Mouse (Mus musculus) c-Kit-positive CD71-positive TER-119-positive erythroid progenitor cells, embryonic 14.5 days (primary cell): ENCODE measurements at regions not wholly inside any gene's neighbourhood (a gene's known extent, or its start where the extent isn't known, plus 50 kb on each side); places are given as distances from the start of the nearest gene placed in this dataset.

ENCODE experiments used
- DNase-seq: peaks from one replicate; pipeline ENCODE4 v3.0.0-alpha.2; 2013; ENCODE audit warnings: low spot score

DNA sequence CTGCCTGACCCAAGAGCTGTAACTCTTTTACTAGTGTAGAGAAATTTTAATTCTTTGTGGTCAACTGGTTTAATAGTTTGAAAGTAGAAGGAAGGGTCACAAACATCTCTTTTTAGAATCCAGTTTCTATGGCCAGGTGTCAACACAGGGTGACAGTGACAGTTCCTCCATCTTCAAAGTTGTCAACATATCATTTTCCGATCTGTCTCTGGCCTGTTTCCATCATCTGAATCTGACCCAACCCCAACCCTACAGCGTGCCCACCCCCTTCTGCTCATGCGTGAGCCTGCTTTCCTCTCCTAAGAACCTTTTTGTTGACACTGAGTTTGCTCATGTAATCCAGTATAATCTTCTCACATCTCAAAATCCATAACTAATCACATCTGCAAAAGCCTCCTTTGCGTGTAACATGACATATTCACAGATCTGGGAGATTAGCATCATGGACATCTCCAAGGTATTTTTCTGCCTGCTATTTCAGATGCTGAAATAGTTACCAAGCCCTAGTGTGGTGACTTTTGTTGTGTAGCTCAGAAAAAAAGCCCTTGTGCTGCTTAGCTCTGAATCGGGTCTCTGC lies 168.4 kb downstream of the B3gnt2 start:
- DNase-seq, result no peak

DNA sequence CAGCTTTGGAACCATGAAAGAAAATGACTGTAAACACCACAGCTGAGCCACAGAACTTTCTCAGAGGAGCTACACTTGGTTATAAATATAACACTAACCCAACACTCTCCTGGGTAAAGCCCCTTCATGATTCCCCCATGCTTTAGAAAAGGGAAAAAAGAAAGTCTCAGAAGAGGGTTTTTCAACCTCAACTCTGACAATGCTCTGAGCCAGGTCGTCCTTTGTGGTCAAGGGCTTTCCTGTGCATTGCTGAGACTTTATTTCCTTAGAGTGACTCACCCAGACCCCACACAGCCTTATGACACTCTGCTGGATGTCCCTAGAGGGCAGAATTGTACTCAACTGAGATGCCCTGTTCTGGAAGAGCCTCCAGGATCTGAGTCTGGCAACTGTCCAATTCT lies 167.8 kb downstream of the B3gnt2 start:
- DNase-seq, result no peak

DNA sequence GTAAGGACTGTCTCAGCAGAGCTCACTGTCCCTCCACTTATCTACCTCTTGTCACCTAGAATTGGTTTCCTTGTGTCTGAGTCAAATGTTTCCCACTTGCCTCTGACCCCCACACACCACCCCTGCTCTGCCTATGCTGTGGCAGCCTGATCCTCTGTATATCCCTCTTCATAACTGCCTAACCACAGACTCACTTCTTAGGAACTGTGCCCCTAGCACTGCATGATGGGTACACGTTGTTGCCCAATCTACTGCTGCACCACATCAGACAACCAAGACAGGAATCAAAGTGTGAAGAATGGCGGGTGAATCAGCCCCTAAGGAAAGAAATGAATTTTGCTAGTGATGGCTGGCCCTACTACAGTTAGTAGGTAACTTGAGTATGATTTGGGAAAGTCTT lies 167.4 kb downstream of the B3gnt2 start:
- DNase-seq, result no peak

DNA sequence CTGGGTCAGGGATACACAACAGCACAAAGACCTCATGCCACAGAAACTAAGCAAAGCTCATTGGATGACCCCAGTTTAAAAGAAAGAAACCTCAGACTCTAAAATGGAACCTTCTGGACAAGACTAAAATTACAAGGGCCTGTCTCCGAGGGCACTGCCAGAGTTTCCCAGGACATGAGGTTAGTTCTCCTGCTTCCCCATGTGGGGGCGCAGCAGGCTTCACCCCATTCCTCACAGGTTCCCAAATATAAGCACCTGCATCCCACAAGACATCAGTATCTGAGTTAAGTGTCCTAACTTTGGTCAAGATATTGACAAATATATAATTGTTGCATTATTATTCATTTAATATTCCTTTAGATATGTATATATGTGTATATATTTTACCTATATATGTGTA lies 166.8 kb downstream of the B3gnt2 start:
- DNase-seq, result no peak

DNA sequence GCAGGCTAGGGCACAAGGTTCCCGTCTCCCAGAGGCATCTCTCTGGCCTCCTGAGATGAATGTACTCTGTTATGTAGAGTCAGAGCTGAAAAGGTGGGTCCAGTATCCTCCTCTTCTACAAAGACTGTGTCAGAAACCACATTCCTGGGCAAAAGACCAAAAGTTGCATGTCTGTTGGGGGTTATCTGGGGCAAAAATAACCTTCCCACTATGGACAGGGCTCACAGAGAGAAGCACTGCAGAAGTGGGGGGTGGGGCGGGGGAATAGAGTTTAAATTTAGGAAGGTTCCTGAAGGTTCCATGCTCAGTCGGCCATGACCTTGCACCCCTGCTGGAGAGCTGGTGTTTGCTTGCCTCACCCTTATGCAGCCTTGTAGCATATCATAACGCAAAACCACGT lies 165.9 kb downstream of the B3gnt2 start:
- no peak for DNase-seq

DNA sequence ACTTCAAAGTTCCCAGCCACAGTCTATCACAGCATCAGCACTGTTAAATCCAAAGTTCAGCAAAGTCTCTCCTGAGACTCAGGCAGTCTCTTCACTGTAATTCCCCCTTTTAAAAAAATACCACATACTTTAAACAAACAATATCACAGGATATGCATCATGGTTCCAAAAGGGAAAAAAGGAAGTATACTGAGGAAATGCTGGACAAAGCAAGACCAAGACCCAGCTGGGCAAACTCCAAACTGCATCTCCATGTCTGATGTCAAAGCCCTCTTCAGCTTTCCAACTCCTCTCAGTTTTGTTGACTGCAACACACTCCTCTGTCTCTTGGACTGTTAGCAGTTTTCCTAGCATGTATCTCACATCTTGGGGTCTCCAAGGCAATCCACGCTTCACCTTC lies 165.5 kb downstream of the B3gnt2 start:
- DNase-seq, result no peak

DNA sequence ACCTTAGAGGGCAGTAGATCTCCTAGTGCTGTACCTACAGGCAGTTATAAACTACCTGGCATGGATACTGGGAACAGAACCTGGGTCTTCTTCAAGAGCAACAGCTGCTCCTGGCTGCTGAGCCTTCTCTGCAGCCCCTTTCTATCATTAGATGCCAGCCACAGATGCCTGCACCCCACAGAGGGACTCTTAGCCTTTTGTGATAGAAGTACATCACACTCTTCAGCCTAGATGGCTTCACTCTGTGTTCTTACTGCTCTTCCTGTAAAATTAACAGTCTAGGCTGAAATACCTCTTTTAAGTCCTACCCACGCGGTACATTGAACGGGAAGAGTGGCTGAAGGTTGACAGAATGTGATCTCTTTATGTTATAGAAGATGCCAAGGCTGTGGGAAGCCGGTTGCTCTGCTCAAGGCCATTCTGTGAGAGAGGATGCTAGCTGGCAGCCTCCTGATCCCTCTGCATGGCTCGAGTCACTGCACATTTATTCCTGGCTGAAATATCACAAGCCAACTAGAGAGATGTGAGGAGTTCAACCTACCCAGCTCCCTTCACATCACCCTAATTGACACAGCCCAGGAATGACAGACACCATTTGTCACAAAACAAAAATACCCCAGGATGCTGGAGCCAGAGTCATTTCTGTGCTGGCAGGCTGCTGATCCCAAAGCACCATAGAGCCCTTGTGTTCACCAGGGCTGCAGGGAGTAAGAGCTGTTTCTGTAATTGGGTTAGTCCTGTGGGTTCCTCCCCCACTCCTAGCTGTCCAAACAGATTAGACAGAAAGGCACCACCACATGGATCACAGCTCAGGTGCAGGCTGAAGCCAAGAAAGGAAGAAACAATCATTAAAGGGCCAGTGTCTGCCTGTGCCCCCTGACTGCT lies 162.5 kb downstream of the B3gnt2 start:
- DNase-seq, result no peak

DNA sequence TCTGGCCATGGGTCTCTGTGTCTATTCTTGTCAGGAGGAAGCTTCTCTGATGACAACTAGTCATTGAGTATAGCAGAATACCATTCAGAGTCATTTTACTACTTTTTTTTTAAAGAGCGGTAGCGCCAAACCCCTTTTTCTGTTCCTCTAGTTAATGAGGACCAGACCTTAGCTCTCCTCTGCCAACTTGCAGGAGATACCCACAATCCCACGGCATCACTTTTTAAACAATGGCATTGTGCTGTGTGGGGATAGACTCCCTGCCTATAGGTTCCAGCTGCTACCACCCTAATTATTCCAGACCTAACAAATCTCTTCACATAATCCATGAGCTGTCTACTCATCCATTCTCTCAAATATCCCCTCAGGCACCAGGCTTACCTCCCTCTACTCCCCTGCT lies 154.7 kb downstream of the B3gnt2 start:
- no peak for DNase-seq
